Comparison of ENCODE assay signal across 16 mouse cellular contexts in the genomic region with DNA sequence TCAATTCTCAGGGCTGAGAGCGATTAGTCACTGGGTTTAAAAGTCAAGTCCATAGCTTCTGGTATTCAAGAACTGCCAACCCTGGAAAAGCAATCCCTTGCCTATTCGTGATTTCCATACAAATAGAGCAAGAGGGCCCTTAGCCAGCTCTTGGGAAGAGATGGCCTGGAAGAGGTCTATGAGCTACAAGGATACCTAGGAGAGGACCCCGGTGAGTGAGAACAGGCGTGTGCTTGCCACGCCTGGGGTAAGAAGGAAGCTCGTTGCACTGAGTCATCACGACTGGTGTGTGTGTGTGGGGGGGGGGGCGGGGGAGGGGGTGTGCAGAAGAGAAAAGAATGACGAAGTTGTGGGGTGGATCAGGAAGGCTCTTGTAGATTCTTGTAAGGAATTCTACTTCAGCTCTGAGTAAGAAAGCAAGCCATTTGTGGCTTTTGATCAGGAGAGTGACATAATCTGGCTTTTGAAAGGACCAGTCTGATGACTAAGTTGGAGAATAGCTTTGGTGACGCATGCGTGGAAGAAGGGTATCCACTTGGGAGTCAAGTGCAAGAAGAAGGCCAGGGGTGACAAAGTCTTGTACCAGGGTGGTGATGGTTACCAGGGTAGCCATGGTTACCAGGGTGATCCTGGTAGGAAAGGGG.
DNase-seq lines count a peak whose midpoint lies in the region; ATAC-seq and TF ChIP-seq lines count a peak whose summit lies in the region.
"Had no signal": no experiment of that assay in that cellular context is flagged by ENCODE, and none has a peak within 500 bp of the region (broad histone marks: within the 10 kb centered on the region; RNA-seq: fewer than 3 reads in every experiment).

No protein-coding gene starts in this region.

- H3ac ChIP-seq in C2C12 (ENCODE audit: control insufficient read depth, insufficient read length, low read depth) = no peak overlapping the region

- no peaks in the 10 kb centered on the region for H3K9me3 ChIP-seq in hindbrain, postnatal 0 days (ENCODE audit: low read length)
- H3K9me3 ChIP-seq in hindbrain, embryonic 12.5 days (replicated peaks) = no peaks in the 10 kb centered on the region
- H3K9me3 ChIP-seq: midbrain, embryonic 15.5 days; neural tube, embryonic 13.5 days had no signal

- peak; percentile 48 for DNase-seq in hindbrain, postnatal 0 days (ENCODE audit: low spot score)
- DNase-seq in Patski (ENCODE audit: low read depth, low spot score) = peak; percentile 30
- DNase-seq in thymus, postnatal 10 days (ENCODE audit: low spot score in 2 of 2) = no peak
- no peak for DNase-seq in gastrocnemius, postnatal 36 days
- DNase-seq: forebrain, postnatal 0 days; gastrocnemius, postnatal 25 days; heart, postnatal 10 days; kidney, postnatal 25 days; thymus, postnatal 14 days had no signal

- H3K36me3 ChIP-seq in hindbrain, postnatal 0 days (ENCODE audit: insufficient read depth, low read length) = no peaks in the 10 kb centered on the region
- H3K36me3 ChIP-seq in hindbrain, embryonic 12.5 days = no peaks in the 10 kb centered on the region
- H3K36me3 ChIP-seq in C2C12 (ENCODE audit: control insufficient read depth, insufficient read depth) = no peaks in the 10 kb centered on the region
- H3K36me3 ChIP-seq: midbrain, embryonic 15.5 days; neural tube, embryonic 13.5 days had no signal

- WGBS in hindbrain, postnatal 0 days = 78% methylated on average over 10 of the region's 11 CpGs
- whole genome bisulfite sequencing in hindbrain, embryonic 12.5 days = 89% methylated on average over 10 of the region's 11 CpGs

- TF ChIP-seq CTCF in hindbrain, postnatal 0 days (IDR thresholded peaks at IDR 0.05; ENCODE audit: low read depth) = no peak
- TF ChIP-seq CTCF in C2C12 (IDR thresholded peaks at IDR 0.05; ENCODE audit: control insufficient read depth, insufficient read depth, insufficient read length) (no peak), Patski (IDR thresholded peaks at IDR 0.05) (no peak)

- H3K9ac ChIP-seq in hindbrain, postnatal 0 days (replicated peaks; ENCODE audit: low read length) = no peak overlapping the region
- H3K9ac ChIP-seq in hindbrain, embryonic 12.5 days = no peak overlapping the region
- H3K9ac ChIP-seq: forebrain, postnatal 0 days; midbrain, embryonic 15.5 days; neural tube, embryonic 13.5 days had no signal

- no peak overlapping the region for H3K4me2 ChIP-seq in hindbrain, postnatal 0 days (ENCODE audit: low read depth, low read length)
- no peak overlapping the region for H3K4me2 ChIP-seq in hindbrain, embryonic 12.5 days (replicated peaks)
- H3K4me2 ChIP-seq: midbrain, embryonic 15.5 days; neural tube, embryonic 13.5 days had no signal

- in situ Hi-C loops in Patski (cut with MboI; ENCODE audit: low pct_unique_long_range_greater_than_20kb) = no loop called here

- no peaks in the 10 kb centered on the region for H3K79me3 ChIP-seq in C2C12 (ENCODE audit: low read depth)

- H3K27ac ChIP-seq in hindbrain, postnatal 0 days = no peak overlapping the region
- H3K27ac ChIP-seq in hindbrain, embryonic 12.5 days = no peak overlapping the region
- H3K27ac ChIP-seq: midbrain, embryonic 15.5 days; neural tube, embryonic 13.5 days had no signal

- H3K79me2 ChIP-seq in C2C12 (ENCODE audit: control insufficient read depth, insufficient read depth) = no peaks in the 10 kb centered on the region

- POLR2A ChIA-PET in Patski (lab: Charles Lee) = no interaction called here

- no peak overlapping the region for H3K4me3 ChIP-seq in hindbrain, postnatal 0 days (ENCODE audit: low read length)
- no peak overlapping the region for H3K4me3 ChIP-seq in hindbrain, embryonic 12.5 days
- no peak overlapping the region for H3K4me3 ChIP-seq in C2C12 (ENCODE audit: insufficient read depth, poor library complexity, severe bottlenecking)
- H3K4me3 ChIP-seq: midbrain, embryonic 15.5 days; neural tube, embryonic 13.5 days had no signal

- H3K27me3 ChIP-seq in hindbrain, postnatal 0 days (ENCODE audit: insufficient read depth, low read length) = no peaks in the 10 kb centered on the region
- H3K27me3 ChIP-seq in hindbrain, embryonic 12.5 days = no peaks in the 10 kb centered on the region
- H3K27me3 ChIP-seq in C2C12 (ENCODE audit: control insufficient read depth, insufficient read depth, insufficient read length) (no peaks in the 10 kb centered on the region), Patski (no peaks in the 10 kb centered on the region)
- H3K27me3 ChIP-seq: neural tube, embryonic 13.5 days had no signal

- CTCF ChIA-PET in Patski (lab: Charles Lee) = interaction anchor here (0.8 to 1.0 kb wide), 2 partner anchors 24 to 103 kb away, joined by 3 to 4 read pairs; no protein-coding TSS in a partner anchor

- H3K4me1 ChIP-seq in hindbrain, postnatal 0 days (ENCODE audit: insufficient read depth, low read length) = no peaks in the 10 kb centered on the region
- H3K4me1 ChIP-seq in hindbrain, embryonic 12.5 days = peaks cover 2% of the 10 kb centered on the region; the same call in 1 of the 2 replicates
- H3K4me1 ChIP-seq: midbrain, embryonic 15.5 days had no signal

- intact Hi-C loops in gastrocnemius, postnatal 36 days (cut with DNase I) = loop anchor here (5.0 kb wide), 1 partner anchor 48 kb away; no protein-coding TSS in a partner anchor

- peak; percentile 35; the same call in 1 of the 2 replicates for ATAC-seq in hindbrain, postnatal 0 days
- ATAC-seq in hindbrain, embryonic 12.5 days (ENCODE audit: low FRiP score) = no peak
- ATAC-seq in Patski = peak; percentile 27
- ATAC-seq in megakaryocyte progenitor cell, adult 5-6 weeks (replicated peaks; ENCODE audit: poor library complexity) = peak; percentile 54
- ATAC-seq: activated CD4-positive, CD25-positive, alpha-beta regulatory T cell, adult 4 months; forebrain, postnatal 0 days; intestine, postnatal 0 days; midbrain, embryonic 15.5 days had no signal

TF ChIP-seq in C2C12, 6 proteins besides CTCF, POLR2A, EP300 and RAD21:
- peak; percentile 36 for TF ChIP-seq MYOD1 (IDR thresholded peaks at IDR 0.05; ENCODE audit: control insufficient read depth, insufficient read length, low read depth)
- no peak for TF ChIP-seq CEBPB (IDR thresholded peaks at IDR 0.05; ENCODE audit: low read depth)
- TF ChIP-seq MAX (IDR thresholded peaks at IDR 0.05) = no peak
- TF ChIP-seq FOSL1 (IDR thresholded peaks at IDR 0.05; ENCODE audit: insufficient read depth, low read length, poor library complexity, severe bottlenecking) = peak; percentile 52
- no peak for TF ChIP-seq MYOG (IDR thresholded peaks at IDR 0.05; ENCODE audit: control insufficient read depth, extremely low read depth, insufficient read length)
- no peak for TF ChIP-seq USF1 (IDR thresholded peaks at IDR 0.05; ENCODE audit: low read depth)

Comparison
In these comparisons a context has a peak if more than half of its experiments do, and no peak if none do; other contexts are left out.
1. DNase-seq: peak in hindbrain, postnatal 0 days (single experiment) and Patski (single experiment); none in thymus, postnatal 10 days (0 of 2) and gastrocnemius, postnatal 36 days (0 of 2).